Mouse (Mus musculus) olfactory bulb, adult 2 months (tissue): ENCODE measurements around the gene Kif14.

Experiments used
- CTCF ChIP-seq: fragments of 200-500 bp; IDR thresholded peaks from 2 replicates; pipeline ENCODE4 v1.5.1; 2012; ENCODE audit warnings: low read depth, mild to moderate bottlenecking, low read length, moderate library complexity; ENCODE audit not compliant: insufficient read depth
- POLR2A ChIP-seq: fragments of 200-500 bp; IDR thresholded peaks from 2 replicates; pipeline ENCODE4 v1.6.1; 2012; ENCODE audit warnings: mild to moderate bottlenecking, low read depth, low read length, moderate library complexity; ENCODE audit not compliant: insufficient read depth

GRCm38 (mm10) chr1:136446933-136447332 lies 19.2 kb upstream of the Kif14 start:
- TF ChIP-seq POLR2A: no peak
- no peak for TF ChIP-seq CTCF
